Mouse (Mus musculus) bone marrow macrophage, adult 2 months (primary cell): ENCODE results near the gene Dennd1b.

ENCODE experiments used
- CTCF ChIP-seq: IDR thresholded peaks from 2 replicates; pipeline ENCODE4 v1.5.1; 2012; ENCODE audit warnings: low read depth, mild to moderate bottlenecking, low read length, moderate library complexity
- POLR2A ChIP-seq: IDR thresholded peaks from 2 replicates; pipeline ENCODE4 v1.6.1; 2012; ENCODE audit warnings: mild to moderate bottlenecking, low read depth, low read length, borderline replicate concordance

- TF ChIP-seq POLR2A, result no peak
- no peak for TF ChIP-seq CTCF
Observed at GRCm38 (mm10) chr1:139215311-139215710, 252.1 kb downstream of the Dennd1b start.
